Mouse (Mus musculus): ENCODE data around the gene Erh.

Gene Erh

GRCm38 (mm10) chr12:80643693-80644505, at the start of gene Erh, which contains the start of gene Slc39a9:
Gene Erh (minus strand): TSS chr12:80644341.
Gene Slc39a9 (plus strand): TSS chr12:80643883.
- DNase-seq (ENCODE audit: low read depth): peak; percentile 96

- no peak for DNase-seq (ENCODE audit: low read depth)
These were observed 49.6 kb upstream of the Erh start for GRCm38 (mm10) chr12:80693700-80694099.

DNA sequence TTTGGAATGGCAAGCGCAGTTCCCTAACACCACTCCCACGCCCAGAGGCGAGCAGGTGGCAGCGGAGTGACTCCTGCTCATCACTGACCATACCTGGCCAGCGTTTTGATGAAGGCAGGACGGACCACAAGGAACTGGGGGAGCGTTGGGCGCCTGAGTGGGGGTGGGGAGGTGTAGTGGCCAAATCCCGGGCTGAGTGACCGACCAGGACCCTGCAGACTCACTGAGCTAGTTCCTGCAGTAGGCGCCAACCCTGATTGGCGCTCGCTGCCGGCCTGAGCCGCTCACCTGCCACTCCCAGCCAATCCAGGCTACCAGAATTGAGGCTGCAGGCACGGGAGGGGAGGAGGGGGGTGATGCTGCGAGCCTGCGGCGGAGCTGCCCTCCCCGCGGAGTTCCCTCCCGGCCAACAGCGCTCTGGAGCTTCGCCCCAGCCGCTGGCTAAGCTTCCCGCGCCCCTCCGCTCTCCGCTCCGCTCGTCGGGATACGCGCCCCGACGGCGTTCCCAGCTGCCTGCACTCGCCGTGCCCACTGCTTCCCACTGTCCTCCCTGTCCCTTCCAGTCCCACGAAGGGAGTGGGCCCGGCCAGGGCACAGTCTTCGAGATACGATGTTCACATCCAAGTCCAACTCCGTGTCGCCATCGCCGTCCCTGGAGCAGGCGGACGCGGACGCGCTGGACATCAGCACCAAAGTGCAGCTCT, 48.3 kb upstream of the Erh start, which contains the start of gene Plekhd1:
Gene Plekhd1, plus strand, starts transcription at position 323 of the 704 bp plus-strand sequence.
- no peak for DNase-seq (ENCODE audit: low read depth)

- DNase-seq (ENCODE audit: low read depth): peak; percentile 68
These were observed 47.5 kb upstream of the Erh start for GRCm38 (mm10) chr12:80691671-80692091.

- DNase-seq (ENCODE audit: low read depth): no peak
These were observed 45.6 kb upstream of the Erh start for GRCm38 (mm10) chr12:80689696-80690095.

DNA sequence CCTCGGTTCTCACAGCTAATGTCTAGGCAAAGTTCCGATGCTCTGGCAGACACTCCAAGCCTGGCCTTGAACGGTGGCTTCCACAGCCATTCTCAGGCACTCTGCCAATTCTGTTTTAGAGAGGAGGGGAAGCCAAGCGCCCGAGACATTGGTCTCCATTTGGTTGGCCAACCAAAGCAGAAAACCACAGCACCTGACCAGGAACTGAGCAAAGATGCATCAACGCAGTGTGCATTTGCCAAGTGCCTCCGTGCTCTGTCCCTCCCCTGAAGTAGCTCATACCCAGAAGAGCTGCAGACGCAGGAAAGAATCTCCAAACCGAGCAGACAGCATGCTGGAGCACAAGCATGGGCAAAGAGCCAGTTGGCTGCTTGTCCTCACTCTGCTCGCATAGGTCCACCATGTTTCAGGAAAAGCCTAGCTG, 43.7 kb upstream of the Erh start:
- DNase-seq (ENCODE audit: low read depth): peak; percentile 43

DNA sequence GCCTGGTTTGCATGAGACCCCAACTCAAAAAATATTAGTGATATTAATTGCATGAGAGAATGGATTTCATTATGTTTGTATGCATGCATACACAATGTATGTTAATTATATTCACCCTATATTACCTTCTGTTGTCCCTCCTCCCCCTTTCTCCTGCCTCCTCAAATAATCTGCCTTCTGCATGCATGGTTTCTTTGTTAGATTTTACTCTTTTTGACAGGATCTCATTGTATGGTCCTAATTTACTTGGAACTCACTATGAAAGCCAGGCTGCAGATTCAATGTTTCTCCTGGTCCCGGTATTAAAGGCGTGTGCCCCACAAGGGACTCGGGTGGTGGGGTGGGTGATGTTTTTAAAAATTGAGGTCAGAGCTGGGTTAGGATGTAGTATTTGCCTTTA, 40.2 kb upstream of the Erh start:
- DNase-seq (ENCODE audit: low read depth): no peak

- no peak for DNase-seq (ENCODE audit: low read depth)
These were observed 39.4 kb upstream of the Erh start for GRCm38 (mm10) chr12:80683554-80683953.

DNA sequence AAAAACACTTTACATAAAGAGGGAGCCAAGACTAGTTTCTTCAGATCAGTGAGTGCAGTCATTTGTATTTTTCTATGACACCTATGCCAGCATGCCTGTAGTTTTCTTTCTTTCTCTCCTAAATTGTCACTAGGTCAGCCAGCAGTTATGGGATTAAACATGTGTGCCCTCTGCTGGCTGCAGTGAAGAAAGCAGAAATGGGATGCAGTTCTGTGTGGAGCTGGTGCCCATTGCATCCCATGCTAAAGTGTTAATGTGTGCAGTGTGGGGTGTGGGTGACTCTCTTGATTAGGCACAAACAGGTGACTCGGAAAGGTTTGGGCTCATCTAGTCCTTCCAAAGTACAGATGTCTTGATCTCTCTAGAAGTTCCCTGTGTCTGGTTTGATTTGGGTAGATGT, 37.2 kb upstream of the Erh start:
- peak; percentile 71 for DNase-seq (ENCODE audit: low read depth)

GRCm38 (mm10) chr12:80673170-80673569, 29.0 kb upstream of the Erh start:
- peak; percentile 79 for DNase-seq (ENCODE audit: low read depth)

- no peak for DNase-seq (ENCODE audit: low read depth)
These were observed 24.2 kb upstream of the Erh start for GRCm38 (mm10) chr12:80668391-80668790.

- DNase-seq (ENCODE audit: low read depth): no peak
These were observed 19.8 kb upstream of the Erh start for GRCm38 (mm10) chr12:80663935-80664334.

GRCm38 (mm10) chr12:80662322-80662721, 18.2 kb upstream of the Erh start:
- DNase-seq (ENCODE audit: low read depth): no peak

DNA sequence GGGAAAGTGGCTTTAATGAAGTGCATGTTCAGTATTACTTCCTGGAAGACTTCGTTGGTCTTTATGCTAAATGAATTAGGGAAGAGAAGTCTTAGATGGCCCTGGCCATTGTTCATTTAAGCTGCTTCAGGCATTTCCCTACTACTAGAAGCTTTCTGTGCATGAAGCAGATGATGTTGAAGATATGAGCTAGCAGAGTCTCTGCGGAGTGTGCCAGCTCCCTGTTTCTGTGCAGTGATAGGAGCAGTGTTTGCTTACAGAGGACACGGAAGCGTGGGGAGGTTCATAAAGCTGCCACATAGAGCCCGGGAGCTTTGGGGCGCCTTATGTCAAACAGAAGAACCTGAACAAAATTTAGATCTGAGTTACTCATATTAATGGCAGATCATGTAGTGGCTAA, 14.5 kb upstream of the Erh start:
- DNase-seq (ENCODE audit: low read depth): no peak

DNA sequence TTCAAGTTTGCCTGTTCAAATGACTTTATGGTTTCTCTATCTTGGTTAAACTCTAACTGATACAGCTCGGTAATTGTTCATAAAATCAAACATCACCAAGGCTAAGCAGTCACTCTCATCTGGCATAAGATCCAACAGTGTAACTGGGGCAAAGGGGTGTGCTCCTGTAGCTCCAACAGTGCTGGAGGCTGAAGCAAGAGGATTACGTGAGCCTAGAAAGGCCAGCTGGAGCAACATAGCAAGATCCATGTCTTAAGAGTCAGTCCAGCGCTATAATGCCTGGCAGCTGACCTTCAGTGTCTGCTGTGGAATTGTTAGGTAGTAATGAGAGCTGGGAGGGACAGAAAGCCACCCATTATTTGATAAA, 10.5 kb upstream of the Erh start:
- DNase-seq (ENCODE audit: low read depth): no peak

GRCm38 (mm10) chr12:80653951-80654658, 10.0 kb upstream of the Erh start:
- DNase-seq (ENCODE audit: low read depth): no peak

- peak; percentile 6 for DNase-seq (ENCODE audit: low read depth)
These were observed 2.2 kb upstream of the Erh start for GRCm38 (mm10) chr12:80646377-80646776.

GRCm38 (mm10) chr12:80644506-80644868, 346 bp upstream of the Erh start:
- DNase-seq (ENCODE audit: low read depth): peak; percentile 36

DNA sequence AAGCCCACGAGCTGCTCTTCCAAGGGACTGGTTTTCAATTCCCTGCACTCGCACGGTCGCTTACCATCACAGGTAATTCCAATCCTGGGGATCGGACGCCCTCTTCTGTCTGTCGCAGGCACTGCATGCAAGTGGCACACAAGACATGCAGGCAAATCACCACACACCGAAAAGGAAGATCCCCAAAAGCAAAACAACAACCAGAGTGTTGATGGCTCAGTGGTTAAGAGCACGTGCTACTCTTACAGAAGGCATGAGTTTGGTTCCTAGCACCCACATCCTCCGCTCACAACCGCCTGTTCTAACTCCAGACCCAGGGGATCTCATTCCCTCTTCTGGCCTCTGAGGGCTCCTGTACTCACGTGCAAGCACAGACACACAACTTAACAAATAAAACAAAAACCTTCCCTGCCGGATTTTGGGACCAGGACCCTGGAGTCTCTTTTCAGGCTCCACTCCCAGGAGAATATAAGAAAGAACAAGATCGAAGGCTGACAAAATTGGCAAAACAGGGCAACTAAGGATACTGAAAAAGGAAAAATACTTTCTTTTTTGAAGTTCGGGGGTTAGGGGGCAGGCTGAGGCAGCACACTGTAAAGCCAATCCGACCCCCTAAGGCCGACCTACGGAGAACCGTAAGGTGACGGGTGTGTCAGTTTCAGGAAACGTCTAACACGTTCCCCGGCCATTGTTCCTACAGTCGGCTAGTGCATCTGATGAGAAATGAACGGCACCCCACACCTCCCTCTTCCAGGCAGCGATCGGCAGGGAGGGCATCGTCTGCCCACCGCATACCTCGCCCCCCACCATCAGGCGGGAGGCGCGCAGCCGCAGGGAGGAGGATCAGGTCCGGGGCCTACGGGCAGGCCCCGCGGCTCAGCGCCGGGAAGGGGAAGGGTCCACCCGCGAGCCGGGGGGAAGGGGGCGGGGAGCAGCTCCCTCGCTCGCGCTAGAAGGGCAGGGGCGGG, 1.1 kb downstream of the Erh start:
- DNase-seq (ENCODE audit: low read depth): peak; percentile 78

DNA sequence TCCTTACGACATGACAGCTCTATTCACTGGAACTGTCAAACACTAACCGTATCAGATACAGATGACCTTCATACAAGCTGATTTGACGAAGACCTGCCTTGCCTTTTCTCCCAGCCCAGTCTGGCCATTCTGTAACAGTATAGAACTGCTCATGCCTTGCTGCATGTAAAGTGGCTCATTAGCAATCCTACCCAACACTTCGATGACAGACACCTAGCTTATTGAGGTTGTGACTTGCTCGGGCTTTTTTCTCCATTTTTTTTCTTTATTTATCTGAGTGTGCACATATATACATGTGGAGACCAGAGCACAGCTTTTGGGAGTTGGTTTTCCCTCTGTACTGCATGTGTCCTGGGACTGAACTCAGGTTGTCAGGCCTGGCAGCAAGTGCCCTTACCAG, 12.4 kb downstream of the Erh start:
- no peak for DNase-seq (ENCODE audit: low read depth)

DNA sequence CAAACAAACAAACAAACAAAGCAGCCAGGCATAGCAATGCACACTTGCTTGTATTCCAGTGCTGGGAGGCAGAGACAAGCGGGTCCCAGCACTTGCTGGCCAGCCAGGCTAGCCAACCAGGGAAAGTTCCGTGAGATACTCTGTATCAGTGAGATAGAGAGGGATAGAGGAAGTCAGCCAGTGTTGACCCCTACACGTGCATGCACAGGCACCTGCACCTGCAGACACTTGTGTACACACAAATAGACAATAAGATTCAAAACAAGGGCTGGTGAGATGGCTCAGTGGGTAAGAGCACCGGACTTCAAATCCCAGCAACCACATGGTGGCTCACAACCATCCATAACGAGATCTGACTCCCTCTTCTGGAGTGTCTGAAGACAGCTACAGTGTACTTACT, 23.6 kb downstream of the Erh start:
- DNase-seq (ENCODE audit: low read depth): no peak
